Mouse (Mus musculus) ES-Bruce4 (cell line): Measurements from ENCODE around the gene Pex13.

Source experiments
- CTCF ChIP-seq: IDR thresholded peaks from one replicate; pipeline ENCODE4 v1.8.1; 2011; ENCODE audit warnings: low read depth, low read length
- EP300 ChIP-seq: IDR thresholded peaks from 2 replicates; pipeline ENCODE4 v1.6.1; 2011; ENCODE audit warnings: low read depth, low read length; ENCODE audit not compliant: insufficient read depth
- POLR2A ChIP-seq: IDR thresholded peaks from one replicate; pipeline ENCODE4 v1.8.1; 2011; ENCODE audit warnings: low read length; ENCODE audit not compliant: insufficient read depth

- TF ChIP-seq CTCF (no peak), EP300 (no peak), POLR2A (no peak)
Observed at GRCm38 (mm10) chr11:23614546-23614945, 51.2 kb downstream of the Pex13 start.
